Mouse (Mus musculus) lung, postnatal 0 days (tissue): ENCODE results near the gene Tprkb.
"Not testable (repeated sequence)": the region's sequence is repeated elsewhere in the genome, so short reads cannot be mapped to it uniquely, and the experiment has no call there.

ENCODE experiments used
- CTCF ChIP-seq: IDR thresholded peaks from 2 replicates; pipeline ENCODE4 v1.5.1; 2016; ENCODE audit warnings: antibody characterized with exemption, mild to moderate bottlenecking
- EP300 ChIP-seq: IDR thresholded peaks from 2 replicates; pipeline ENCODE4 v1.6.1; 2016; ENCODE audit warnings: antibody characterized with exemption, mild to moderate bottlenecking, control low read depth

DNA sequence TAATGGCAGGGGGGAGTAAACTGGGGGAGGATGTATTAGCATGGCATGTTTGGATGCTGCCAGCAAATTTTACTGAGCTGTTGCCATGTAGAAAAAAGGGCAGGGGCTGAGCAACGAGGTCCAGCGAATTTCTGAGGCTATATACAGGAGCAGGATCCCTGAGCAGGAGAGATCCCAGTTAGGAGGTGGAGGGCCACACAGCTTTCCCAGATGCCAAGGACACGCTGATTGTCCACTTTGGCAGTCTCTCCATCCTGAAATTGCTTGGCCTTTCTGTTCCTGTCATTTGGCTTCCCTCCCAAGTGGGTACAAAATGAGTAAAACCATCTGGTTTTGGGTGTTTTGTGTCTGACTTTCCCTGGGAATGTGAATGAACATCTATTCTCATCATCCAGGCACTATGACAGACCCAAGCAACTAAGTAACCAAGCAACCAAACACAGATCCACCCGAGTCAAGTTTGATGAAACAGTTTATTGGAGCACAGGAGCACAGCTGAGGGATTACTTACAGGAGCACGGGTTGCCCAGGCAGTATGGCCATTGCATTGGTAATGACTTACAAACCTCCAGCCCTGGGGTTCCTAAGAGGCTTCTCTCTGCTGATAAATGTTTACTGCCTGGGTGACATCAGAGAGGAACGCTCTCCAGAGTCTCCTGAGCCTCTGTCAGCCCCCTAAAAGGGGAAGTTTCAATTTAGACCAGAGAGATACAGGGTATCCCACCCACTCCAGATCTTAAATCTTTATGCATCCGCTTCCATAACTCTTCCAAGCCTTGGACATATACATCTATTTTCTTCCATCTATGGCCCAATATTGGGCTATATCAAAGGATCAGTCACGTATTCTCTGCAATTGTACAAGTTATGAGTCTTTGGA is 12.8 kb upstream of the Tprkb start:
- not testable (repeated sequence) for TF ChIP-seq CTCF, EP300
